Mouse (Mus musculus) testis, adult 2 months (tissue): ENCODE data around the gene Sorbs1.

ENCODE experiments used
- CTCF ChIP-seq: fragments of 200-500 bp; IDR thresholded peaks from 2 replicates; pipeline ENCODE4 v1.5.1; 2012; ENCODE audit warnings: low read depth, mild to moderate bottlenecking, inconsistent platforms, low read length, moderate library complexity; ENCODE audit not compliant: control insufficient read depth, insufficient read depth, insufficient replicate concordance
- POLR2A ChIP-seq: fragments of 200-500 bp; IDR thresholded peaks from 2 replicates; pipeline ENCODE4 v1.6.1; 2012; ENCODE audit warnings: low read depth, mild to moderate bottlenecking, inconsistent platforms, low read length, moderate library complexity; ENCODE audit not compliant: control insufficient read depth

DNA sequence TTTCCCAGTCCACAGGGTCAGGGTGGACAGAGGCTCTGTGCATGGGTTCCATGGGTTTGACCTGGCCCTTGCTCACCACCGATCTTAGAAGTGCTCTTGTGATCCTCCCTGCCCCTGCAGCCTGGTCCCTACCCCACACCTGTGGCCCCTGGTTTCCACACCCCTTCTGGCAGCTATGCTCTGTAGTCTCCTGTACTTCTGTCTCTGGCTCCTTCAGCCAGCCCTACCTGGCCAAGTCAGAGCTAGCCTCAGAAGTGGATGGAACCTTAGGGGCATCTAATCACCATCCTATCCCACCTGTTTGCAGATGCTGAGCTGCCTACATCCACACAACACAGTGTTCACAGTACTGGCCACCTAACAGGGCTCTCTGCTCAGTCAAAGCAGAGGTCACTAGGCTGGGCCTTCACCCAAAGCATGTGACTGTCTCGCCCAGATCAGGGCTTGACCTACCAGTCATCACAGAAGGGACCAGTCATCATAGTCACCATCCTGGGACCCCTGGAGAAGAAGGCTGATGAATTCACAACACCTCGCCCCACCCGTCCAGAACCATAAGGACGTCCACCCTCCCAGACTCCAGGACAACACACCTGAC, 120.7 kb downstream of the Sorbs1 start:
- TF ChIP-seq POLR2A (no peak), CTCF (no peak)
